Mouse (Mus musculus) heart, adult 2 months (tissue): Measurements from ENCODE around the gene Camkmt. TPM values are rescaled to one million over a fixed set of nuclear protein-coding genes. Genes with fewer than 3 reads are reported as not detected.

ENCODE experiments used
- DNase-seq, 2 experiments: peaks; one replicate each; pipeline ENCODE4 v3.0.0; 2021
- H3K27ac ChIP-seq: fragments of 200-600 bp; 2 replicates; pipeline ENCODE4 v1.8.1; 2022
- H3K27me3 ChIP-seq: fragments of 200-500 bp; 2 replicates; pipeline ENCODE4 v1.6.1; 2012; ENCODE audit warnings: mild to moderate bottlenecking, low read length, inconsistent platforms, mixed read lengths; ENCODE audit not compliant: control insufficient read depth, insufficient read depth
- H3K36me3 ChIP-seq: fragments of 200-500 bp; 2 replicates; pipeline ENCODE4 v1.6.1; 2012; ENCODE audit warnings: low read length, inconsistent platforms; ENCODE audit not compliant: control insufficient read depth, insufficient read depth
- H3K4me1 ChIP-seq: fragments of 200-500 bp; 2 replicates; pipeline ENCODE4 v1.6.1; 2011; ENCODE audit warnings: low read length; ENCODE audit not compliant: control insufficient read depth, insufficient read depth
- H3K4me3 ChIP-seq: fragments of 200-600 bp; 2 replicates; pipeline ENCODE4 v1.8.1; 2022
- H3K79me2 ChIP-seq: fragments of 200-500 bp; replicated peaks from 2 replicates; pipeline ENCODE4 v1.6.1; 2012; ENCODE audit warnings: mild to moderate bottlenecking, inconsistent platforms, low read length, moderate library complexity, mixed read lengths; ENCODE audit not compliant: control insufficient read depth, insufficient read depth
- H3K9ac ChIP-seq: fragments of 200-500 bp; 2 replicates; pipeline ENCODE4 v1.6.1; 2012; ENCODE audit warnings: low read depth, mild to moderate bottlenecking, control low read depth, inconsistent platforms, low read length, mixed read lengths
- CTCF ChIP-seq: fragments of 200-600 bp; IDR thresholded peaks from 2 replicates; pipeline ENCODE4 v1.8.1; 2022; ENCODE audit warnings: antibody characterized with exemption, mild to moderate bottlenecking, moderate library complexity
- EP300 ChIP-seq: fragments of 200-500 bp; IDR thresholded peaks from 2 replicates; pipeline ENCODE4 v1.6.1; 2011; ENCODE audit warnings: low read depth, low read length, control low read depth; ENCODE audit not compliant: insufficient read depth
- POLR2A ChIP-seq: fragments of 200-500 bp; IDR thresholded peaks from 2 replicates; pipeline ENCODE4 v1.6.1; 2011; ENCODE audit warnings: mild to moderate bottlenecking, low read depth, low read length, control low read depth; ENCODE audit not compliant: insufficient read depth
- WGBS: fragments of 180-500 bp; shearing (Covaris S2); methylation state at CpG from one replicate; pipeline ENCODE4 v1.1.7; 2018; 5-methylcytosine and 5-hydroxymethylcytosine counted together
- intact Hi-C: fragments of 180-260 bp; cut with DNase I; formaldehyde crosslinking; loops from one replicate; pipeline ENCODE4 v1.15.1; 2025
- polyA plus RNA-seq: library from polyadenylated mRNA; depleted of rRNA; stranded (reverse); fragments of >200 nt; gene quantifications from 2 replicates; pipeline ENCODE4 v1.2.3, GENCODE M21; 2012
- total RNA-seq, 2 experiments: library from RNA; stranded (reverse); gene quantifications; 2 replicates each; pipeline ENCODE4 v1.2.3; 2021

Gene Camkmt
- total and polyA plus RNA-seq, 3 experiments = 1.1 to 4.2 (median 3.5) TPM

DNA sequence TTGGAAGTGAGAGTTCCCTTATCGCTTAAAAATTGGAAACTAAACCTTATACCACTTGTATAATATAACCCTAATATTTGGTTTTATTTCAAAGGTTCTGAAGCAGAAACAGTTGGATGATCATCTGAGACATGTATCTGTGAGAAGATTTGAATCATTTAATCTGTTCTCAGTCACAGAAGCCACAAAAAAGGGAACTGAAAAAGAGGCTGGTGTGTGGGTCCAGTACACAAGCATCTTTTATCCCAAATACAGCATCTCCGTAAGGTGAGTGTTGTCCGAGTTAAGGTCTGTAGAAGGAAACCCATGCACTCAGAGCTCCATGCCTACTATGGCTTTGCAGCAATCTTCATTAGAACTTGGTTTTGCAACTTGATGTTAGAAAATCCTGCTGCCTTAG is 6.0 kb downstream of the Camkmt start:
- intact Hi-C loops = no loop called here
- no peak for DNase-seq
- Histone ChIP-seq H3K4me3 (no peak overlapping the region), H3K27me3 (no peaks in the 10 kb centered on the region), H3K27ac (no peak overlapping the region), H3K79me2 (peaks cover 2% of the 10 kb centered on the region; the same call in 1 of the 2 replicates), H3K36me3 (no peaks in the 10 kb centered on the region), H3K4me1 (no peaks in the 10 kb centered on the region), H3K9ac (no peak overlapping the region)
- no peak for TF ChIP-seq POLR2A
- TF ChIP-seq CTCF = no peak
- WGBS = 90% methylated on average over 3 of the region's 3 CpGs

GRCm38 (mm10) chr17:85098677-85099323 is 8.4 kb downstream of the Camkmt start:
- Histone ChIP-seq H3K9ac (no peak overlapping the region), H3K4me3 (no peak overlapping the region), H3K27ac (no peak overlapping the region), H3K4me1 (no peaks in the 10 kb centered on the region), H3K27me3 (no peaks in the 10 kb centered on the region), H3K79me2 (peaks cover 2% of the 10 kb centered on the region; the same call in 1 of the 2 replicates), H3K36me3 (no peaks in the 10 kb centered on the region)
- WGBS = 94% methylated on average over 7 of the region's 7 CpGs
- no peak for DNase-seq
- TF ChIP-seq POLR2A = no peak
- TF ChIP-seq CTCF = no peak
- no peak for TF ChIP-seq EP300
- intact Hi-C loops = no loop called here

DNA sequence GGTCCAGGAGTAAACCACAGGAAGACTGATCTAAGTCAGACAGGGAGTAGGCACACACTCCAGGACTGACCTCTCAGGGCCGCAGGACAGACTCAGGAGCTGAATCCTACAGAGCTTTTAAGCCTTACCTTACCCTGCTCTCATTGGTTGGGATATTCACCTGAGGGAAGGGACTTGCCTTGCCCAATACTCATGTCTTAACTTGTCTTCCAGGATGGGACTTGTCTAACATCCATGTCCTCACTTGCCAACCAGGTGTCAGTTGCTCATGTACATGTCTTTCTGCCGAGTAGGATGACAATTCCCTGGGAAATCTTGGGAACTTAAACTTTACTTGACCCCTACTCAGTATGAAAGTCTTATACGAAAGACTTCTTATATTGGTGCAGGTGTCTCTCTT is 9.9 kb downstream of the Camkmt start:
- H3K27me3 ChIP-seq = no peaks in the 10 kb centered on the region
- no peak overlapping the region for H3K4me3 ChIP-seq
- TF ChIP-seq POLR2A (no peak), EP300 (no peak), CTCF (no peak)
- no peaks in the 10 kb centered on the region for H3K4me1 ChIP-seq
- H3K79me2 ChIP-seq = peaks cover 2% of the 10 kb centered on the region; the same call in 1 of the 2 replicates
- H3K9ac ChIP-seq = no peak overlapping the region
- H3K36me3 ChIP-seq = no peaks in the 10 kb centered on the region
- WGBS = 90% methylated on average over 3 of the region's 3 CpGs
- intact Hi-C loops = no loop called here
- no peak for DNase-seq
- no peak overlapping the region for H3K27ac ChIP-seq

DNA sequence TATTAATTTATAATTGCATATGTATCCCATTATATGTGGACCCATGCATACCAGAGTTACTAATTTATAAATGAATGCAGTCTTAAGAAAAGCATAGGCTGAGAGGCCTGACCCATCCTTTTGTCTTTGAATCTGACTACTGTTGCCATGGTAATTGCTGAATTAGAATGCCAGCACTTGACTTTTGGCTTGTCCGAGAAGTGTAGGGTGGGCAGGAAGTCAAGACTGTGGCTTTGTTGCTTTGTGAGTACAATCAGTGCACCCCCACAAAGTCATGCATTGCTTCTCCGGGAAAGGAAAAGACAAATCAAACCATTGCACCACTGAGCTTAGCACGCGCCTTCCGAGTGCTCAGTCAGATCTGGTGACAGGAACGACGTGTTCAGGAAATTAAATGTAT is 11.4 kb downstream of the Camkmt start:
- Histone ChIP-seq H3K9ac (no peak overlapping the region), H3K4me1 (no peaks in the 10 kb centered on the region), H3K4me3 (no peak overlapping the region), H3K79me2 (no peaks in the 10 kb centered on the region), H3K36me3 (no peaks in the 10 kb centered on the region), H3K27me3 (no peaks in the 10 kb centered on the region), H3K27ac (no peak overlapping the region)
- WGBS = 78% methylated on average over 7 of the region's 7 CpGs
- intact Hi-C loops = no loop called here
- no peak for DNase-seq
- TF ChIP-seq CTCF (no peak), EP300 (no peak), POLR2A (no peak)

GRCm38 (mm10) chr17:85103310-85103709 is 13.0 kb downstream of the Camkmt start:
- H3K36me3 ChIP-seq = no peaks in the 10 kb centered on the region
- 54% methylated on average over 2 of the region's 2 CpGs for WGBS
- intact Hi-C loops = no loop called here
- H3K27ac ChIP-seq = no peak overlapping the region
- H3K4me3 ChIP-seq = no peak overlapping the region
- H3K27me3 ChIP-seq = no peaks in the 10 kb centered on the region
- H3K4me1 ChIP-seq = no peaks in the 10 kb centered on the region
- TF ChIP-seq EP300 (no peak), CTCF (no peak), POLR2A (no peak)
- DNase-seq = no peak
- no peaks in the 10 kb centered on the region for H3K79me2 ChIP-seq
- no peak overlapping the region for H3K9ac ChIP-seq

- 100% methylated on average over 1 of the region's 1 CpGs for WGBS
- TF ChIP-seq CTCF = no peak
- TF ChIP-seq EP300 = no peak
- TF ChIP-seq POLR2A = no peak
- no peaks in the 10 kb centered on the region for H3K36me3 ChIP-seq
- no peaks in the 10 kb centered on the region for H3K79me2 ChIP-seq
- H3K27ac ChIP-seq = no peak overlapping the region
- no peaks in the 10 kb centered on the region for H3K27me3 ChIP-seq
- H3K4me3 ChIP-seq = no peak overlapping the region
- intact Hi-C loops = no loop called here
- H3K4me1 ChIP-seq = no peaks in the 10 kb centered on the region
- H3K9ac ChIP-seq = no peak overlapping the region
- no peak for DNase-seq
Observed at GRCm38 (mm10) chr17:85110640-85111039, 20.3 kb downstream of the Camkmt start.
